Comparison of ENCODE assay signal across 14 mouse cellular contexts in the genomic region with DNA sequence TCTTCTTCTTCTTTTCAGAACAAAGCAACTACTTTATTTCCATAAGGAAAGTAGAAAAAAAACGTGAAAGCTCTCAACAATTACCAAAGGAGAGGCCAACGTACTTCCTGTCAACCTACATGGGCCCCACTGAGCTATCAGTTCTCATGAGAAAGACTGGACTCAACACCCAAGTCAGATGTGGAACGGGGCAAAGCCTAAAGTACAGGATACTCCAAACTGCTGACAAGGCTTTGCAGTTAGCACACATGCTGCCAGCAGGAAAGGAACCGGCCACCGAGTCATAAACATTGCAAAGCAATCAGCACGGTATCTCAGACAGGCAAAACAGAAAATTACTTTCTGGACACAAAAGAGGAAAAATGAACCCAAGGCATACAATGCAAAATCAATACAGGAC.
"Had no signal": no experiment of that assay in that cellular context is flagged by ENCODE, and none has a peak within 500 bp of the region (broad histone marks: within the 10 kb centered on the region; RNA-seq: fewer than 3 reads in every experiment).

No protein-coding gene starts in this region.

- DNase-seq: left cerebral cortex, postnatal 4 days; lung, embryonic 14.5 days; lung, postnatal 10 days; lung, postnatal 4 days; midbrain, embryonic 14.5 days; right cerebral cortex, adult 18-20 months; right cerebral cortex, postnatal 25 days had no signal

- H3K27ac ChIP-seq: hindbrain, embryonic 14.5 days; limb, embryonic 13.5 days; liver, embryonic 12.5 days; midbrain, embryonic 10.5 days; neural tube, embryonic 15.5 days; stomach, postnatal 0 days had no signal

- H3K36me3 ChIP-seq: limb, embryonic 13.5 days; liver, embryonic 12.5 days; midbrain, embryonic 10.5 days; neural tube, embryonic 15.5 days had no signal

- ATAC-seq: liver, embryonic 12.5 days had no signal

- H3K9ac ChIP-seq: hindbrain, embryonic 14.5 days; limb, embryonic 13.5 days; liver, embryonic 12.5 days; lung, embryonic 14.5 days; neural tube, embryonic 15.5 days had no signal

- H3K4me3 ChIP-seq: limb, embryonic 13.5 days; liver, embryonic 12.5 days; midbrain, embryonic 10.5 days; myocyte; neural tube, embryonic 15.5 days had no signal

- H3K9me3 ChIP-seq: limb, embryonic 13.5 days; liver, embryonic 12.5 days; midbrain, embryonic 10.5 days; neural tube, embryonic 15.5 days had no signal

- H3K27me3 ChIP-seq: limb, embryonic 13.5 days; liver, embryonic 12.5 days; neural tube, embryonic 15.5 days had no signal

- H3K4me2 ChIP-seq: hindbrain, embryonic 14.5 days; limb, embryonic 13.5 days; liver, embryonic 12.5 days; lung, embryonic 14.5 days; neural tube, embryonic 15.5 days had no signal

- H3K4me1 ChIP-seq: limb, embryonic 13.5 days; liver, embryonic 12.5 days; midbrain, embryonic 10.5 days; neural tube, embryonic 15.5 days had no signal
